Mouse (Mus musculus): Measurements from ENCODE around the gene Grip2. TPM values are rescaled to one million over a fixed set of nuclear protein-coding genes. Genes with fewer than 3 reads are reported as not detected.

Grip2 gene
- polyA plus RNA-seq, 1 experiment from 2014 or later = 13.6 TPM

- H3K4me1 ChIP-seq (replicated peaks; ENCODE audit: control insufficient read depth, insufficient read depth, low read length) = peaks cover 50% of the 10 kb centered on the region
- no peaks in the 10 kb centered on the region for H3K27me3 ChIP-seq (replicated peaks; ENCODE audit: control insufficient read depth, insufficient read depth, low read length)
- no peak overlapping the region for H3K9ac ChIP-seq (replicated peaks; ENCODE audit: low read depth, low read length)
- H3K27ac ChIP-seq (ENCODE audit: low read length) = no peak overlapping the region
- WGBS = 76% methylated on average over 6 of the region's 6 CpGs
- ATAC-seq = no peak
- H3K4me3 ChIP-seq (replicated peaks; ENCODE audit: low read length) = no peak overlapping the region
- peaks cover 3% of the 10 kb centered on the region; the same call in 1 of the 2 replicates for H3K36me3 ChIP-seq (ENCODE audit: control insufficient read depth, insufficient read depth)
- no peak overlapping the region for H3K4me2 ChIP-seq (ENCODE audit: low read length)
- no peaks in the 10 kb centered on the region for H3K9me3 ChIP-seq (ENCODE audit: control insufficient read depth, low read length)
Measured at GRCm38 (mm10) chr6:91715988-91716810, 110.9 kb downstream of the Grip2 start.

GRCm38 (mm10) chr6:91715023-91715422, 112.0 kb downstream of the Grip2 start:
- no peak for ATAC-seq
- Histone ChIP-seq H3K36me3 (ENCODE audit: control insufficient read depth, insufficient read depth) (peaks cover 5% of the 10 kb centered on the region; the same call in 1 of the 2 replicates), H3K9ac (replicated peaks; ENCODE audit: low read depth, low read length) (no peak overlapping the region), H3K4me3 (replicated peaks; ENCODE audit: low read length) (no peak overlapping the region), H3K4me1 (replicated peaks; ENCODE audit: control insufficient read depth, insufficient read depth, low read length) (peaks cover 38% of the 10 kb centered on the region), H3K4me2 (ENCODE audit: low read length) (no peak overlapping the region), H3K27me3 (replicated peaks; ENCODE audit: control insufficient read depth, insufficient read depth, low read length) (no peaks in the 10 kb centered on the region), H3K9me3 (ENCODE audit: control insufficient read depth, low read length) (no peaks in the 10 kb centered on the region), H3K27ac (ENCODE audit: low read length) (no peak overlapping the region)
- 89% methylated on average over 8 of the region's 8 CpGs for WGBS

- WGBS = 11% methylated on average over 5 of the region's 5 CpGs
- H3K4me3 ChIP-seq (replicated peaks; ENCODE audit: low read length) = no peak overlapping the region
- H3K9ac ChIP-seq (replicated peaks; ENCODE audit: low read depth, low read length) = no peak overlapping the region; the same call in 1 of the 2 replicates
- no peaks in the 10 kb centered on the region for H3K9me3 ChIP-seq (ENCODE audit: control insufficient read depth, low read length)
- H3K4me1 ChIP-seq (replicated peaks; ENCODE audit: control insufficient read depth, insufficient read depth, low read length) = peaks cover 26% of the 10 kb centered on the region
- H3K4me2 ChIP-seq (ENCODE audit: low read length) = no peak overlapping the region
- peaks cover 5% of the 10 kb centered on the region; the same call in 1 of the 2 replicates for H3K36me3 ChIP-seq (ENCODE audit: control insufficient read depth, insufficient read depth)
- no peaks in the 10 kb centered on the region for H3K27me3 ChIP-seq (replicated peaks; ENCODE audit: control insufficient read depth, insufficient read depth, low read length)
- no peak for ATAC-seq
- no peak overlapping the region for H3K27ac ChIP-seq (ENCODE audit: low read length)
Measured at GRCm38 (mm10) chr6:91713370-91713896, 113.6 kb downstream of the Grip2 start.

GRCm38 (mm10) chr6:91712855-91713331, 114.2 kb downstream of the Grip2 start:
- Histone ChIP-seq H3K36me3 (ENCODE audit: control insufficient read depth, insufficient read depth) (peaks cover 5% of the 10 kb centered on the region; the same call in 1 of the 2 replicates), H3K9ac (replicated peaks; ENCODE audit: low read depth, low read length) (peak overlapping the region; percentile 29), H3K27ac (ENCODE audit: low read length) (no peak overlapping the region; the same call in 1 of the 2 replicates), H3K4me2 (ENCODE audit: low read length) (no peak overlapping the region), H3K4me3 (replicated peaks; ENCODE audit: low read length) (no peak overlapping the region), H3K27me3 (replicated peaks; ENCODE audit: control insufficient read depth, insufficient read depth, low read length) (no peaks in the 10 kb centered on the region), H3K9me3 (ENCODE audit: control insufficient read depth, low read length) (no peaks in the 10 kb centered on the region), H3K4me1 (replicated peaks; ENCODE audit: control insufficient read depth, insufficient read depth, low read length) (peaks cover 26% of the 10 kb centered on the region)
- no peak; the same call in 1 of the 2 replicates for ATAC-seq
- WGBS = 16% methylated on average over 10 of the region's 10 CpGs

- peak overlapping the region; percentile 29; the same call in 1 of the 2 replicates for H3K9ac ChIP-seq (replicated peaks; ENCODE audit: low read depth, low read length)
Measured at GRCm38 (mm10) chr6:91712097-91712854, 114.8 kb downstream of the Grip2 start.

More at GRCm38 (mm10) chr6:91712097-91712854, 114.8 kb downstream of the Grip2 start:
- peaks cover 5% of the 10 kb centered on the region; the same call in 1 of the 2 replicates for H3K36me3 ChIP-seq (ENCODE audit: control insufficient read depth, insufficient read depth)
- no peaks in the 10 kb centered on the region for H3K9me3 ChIP-seq (ENCODE audit: control insufficient read depth, low read length)
- no peak overlapping the region for H3K4me3 ChIP-seq (replicated peaks; ENCODE audit: low read length)
- H3K27ac ChIP-seq (ENCODE audit: low read length) = peak overlapping the region; percentile 18
- no peak for ATAC-seq
- H3K4me1 ChIP-seq (replicated peaks; ENCODE audit: control insufficient read depth, insufficient read depth, low read length) = peaks cover 31% of the 10 kb centered on the region
- H3K4me2 ChIP-seq (ENCODE audit: low read length) = no peak overlapping the region
- WGBS = 39% methylated on average over 4 of the region's 4 CpGs
- H3K27me3 ChIP-seq (replicated peaks; ENCODE audit: control insufficient read depth, insufficient read depth, low read length) = no peaks in the 10 kb centered on the region

Other genes starting within 250 kb of the Grip2 start
- gene Slc6a6, start 143.2 kb downstream of the Grip2 start, polyA plus RNA-seq (2015; fragmentation: Nextera tagmentation; extraction: Ambion mirVana) = 98.6 and 107 TPM in 2 replicates
- 41.0 and 47.0 TPM in 2 replicates for gene Ccdc174, start 50.8 kb upstream of the Grip2 start, polyA plus RNA-seq (2015; fragmentation: Nextera tagmentation; extraction: Ambion mirVana)
- gene 4930590J08Rik, start 75.6 kb upstream of the Grip2 start, polyA plus RNA-seq (2015; fragmentation: Nextera tagmentation; extraction: Ambion mirVana) = 0.58 and 0.98 TPM in 2 replicates
- gene Fgd5, start 151.6 kb upstream of the Grip2 start, polyA plus RNA-seq (2015; fragmentation: Nextera tagmentation; extraction: Ambion mirVana) = 6.8 and 9.3 TPM in 2 replicates

Data from forebrain, embryonic 16.5 days (tissue).